Mouse (Mus musculus) c-Kit-positive CD71-positive TER-119-negative erythroid progenitor cells, embryonic 14.5 days (primary cell): ENCODE results near the gene Usp9x.

ENCODE experiments used
- DNase-seq: peaks from one replicate; pipeline ENCODE4 v3.0.0-alpha.2; 2013; ENCODE audit warnings: low read depth

Usp9x gene

GRCm38 (mm10) chrX:13072461-13072982 lies 1.2 kb downstream of the Usp9x start:
- DNase-seq: no peak

GRCm38 (mm10) chrX:13085621-13086020 lies 14.3 kb downstream of the Usp9x start:
- no peak for DNase-seq

- no peak for DNase-seq
These were observed 25.7 kb downstream of the Usp9x start for GRCm38 (mm10) chrX:13096985-13097384.

- DNase-seq: no peak
These were observed 135.2 kb downstream of the Usp9x start for GRCm38 (mm10) chrX:13206514-13206913.

GRCm38 (mm10) chrX:13207512-13208341 lies 136.4 kb downstream of the Usp9x start:
- peak; percentile 82 for DNase-seq

GRCm38 (mm10) chrX:13208404-13208803 lies 137.1 kb downstream of the Usp9x start:
- no peak for DNase-seq

- no peak for DNase-seq
These were observed 143.0 kb downstream of the Usp9x start for GRCm38 (mm10) chrX:13214275-13214674.
